Mouse (Mus musculus) heart, postnatal 14 days (tissue): Measurements from ENCODE around the gene Apol6. TPM values are rescaled to one million over a fixed set of nuclear protein-coding genes. Genes with fewer than 3 reads are reported as not detected.
A peak's percentile ranks its signal among the peaks of the same experiment; 100 is the strongest.

Experiments
- DNase-seq, 2 experiments: peaks; one replicate each; pipeline ENCODE4 v3.0.0; 2021 to 2022
- intact Hi-C: fragments of 180-260 bp; cut with DNase I; formaldehyde crosslinking; loops from one replicate; pipeline ENCODE4 v1.15.1; 2025
- total RNA-seq, 2 experiments: library from RNA; stranded (reverse); gene quantifications; 2 replicates each; pipeline ENCODE4 v1.2.3; 2021

Gene Apol6
- total RNA-seq, 2 experiments from 2014 or later, result 0.66 to 2.5 TPM

DNA sequence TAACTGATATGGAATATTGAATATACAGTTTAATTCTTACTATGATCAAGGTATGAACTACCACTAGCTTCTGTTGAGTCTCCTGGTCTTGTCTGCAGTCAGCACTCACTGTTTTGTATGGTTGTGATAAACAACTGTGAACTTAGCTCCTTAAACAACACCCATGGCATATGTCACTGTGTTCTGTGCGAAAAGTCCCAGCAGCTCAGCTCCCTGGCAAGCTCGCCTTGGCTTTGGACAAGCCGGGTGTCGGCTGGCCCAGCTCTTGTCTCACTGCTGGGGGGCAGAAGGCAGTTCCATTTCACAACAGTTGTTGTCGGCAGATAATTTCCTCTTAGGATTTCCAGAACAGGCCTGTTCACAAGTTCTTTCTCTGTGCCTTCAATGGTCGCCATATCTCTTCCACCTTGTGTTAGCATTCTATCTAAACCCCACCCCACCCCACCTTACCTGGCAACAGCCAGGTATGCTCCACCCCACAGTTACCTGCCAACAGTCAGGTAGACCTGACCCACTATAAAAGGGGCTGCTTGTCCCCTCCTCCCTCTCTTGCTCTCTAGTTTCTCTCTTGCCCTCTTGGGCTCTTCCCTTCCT, 20.8 kb downstream of the Apol6 start:
- intact Hi-C loops, result loop anchor here (5.0 kb wide), 1 partner anchor 88 kb away; no protein-coding TSS in a partner anchor
- DNase-seq, result no peak

GRCm38 (mm10) chr15:77066233-77066632, 21.7 kb downstream of the Apol6 start:
- DNase-seq, result no peak
- intact Hi-C loops, result loop anchor here (5.0 kb wide), 1 partner anchor 89 kb away; no protein-coding TSS in a partner anchor

- peak; percentile 46 to 50 for DNase-seq
- intact Hi-C loops, result loop anchor here (5.0 kb wide), 1 partner anchor 91 kb away; no protein-coding TSS in a partner anchor
Observed at GRCm38 (mm10) chr15:77068439-77068861, 23.9 kb downstream of the Apol6 start.

DNA sequence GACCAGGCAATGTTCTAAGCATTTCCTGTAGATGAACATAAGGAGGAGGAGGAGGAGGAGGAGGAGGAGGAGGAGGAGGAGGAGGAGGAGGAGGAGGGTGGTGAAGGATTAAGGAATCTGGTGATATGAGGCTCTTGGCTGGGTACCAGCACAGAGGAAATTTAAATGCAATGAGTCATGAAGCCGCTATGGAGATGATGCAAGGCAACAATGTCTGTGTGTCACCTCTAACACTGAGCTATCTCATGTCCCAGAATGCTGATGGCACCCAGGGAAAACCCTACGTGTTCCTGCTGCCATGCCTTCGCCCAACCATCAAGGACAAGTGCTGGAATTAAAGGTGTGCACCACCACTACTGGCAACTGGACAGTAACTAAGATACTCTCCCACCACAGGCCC, 24.5 kb downstream of the Apol6 start:
- no peak for DNase-seq
- intact Hi-C loops, result loop anchor here (5.0 kb wide), 1 partner anchor 92 kb away; no protein-coding TSS in a partner anchor

DNA sequence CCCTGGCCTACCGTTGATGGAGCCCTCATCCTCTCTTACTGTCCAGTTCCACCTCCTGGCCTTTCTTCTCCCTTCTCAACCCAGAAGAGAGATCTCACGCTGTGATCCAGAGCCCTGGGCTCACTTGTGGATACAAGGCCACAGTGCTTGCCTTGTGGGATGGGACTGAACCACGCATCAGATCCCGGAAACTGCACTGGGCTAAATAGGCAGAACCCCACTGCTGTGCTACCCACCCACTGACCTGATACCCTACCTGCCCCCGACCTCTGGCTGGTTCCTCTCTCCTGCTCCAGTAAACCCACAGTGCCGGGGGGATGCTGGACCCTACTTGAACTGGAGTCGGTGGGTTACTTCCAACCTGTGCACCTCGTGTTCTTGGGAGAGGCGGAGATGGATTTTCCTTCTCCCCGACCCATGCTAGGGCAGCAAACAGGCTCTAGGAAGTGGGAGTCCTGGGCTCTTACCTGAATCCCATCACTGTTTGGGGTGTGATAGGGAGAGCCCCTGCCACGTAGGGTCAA, 26.3 kb downstream of the Apol6 start:
- intact Hi-C loops, result no loop called here
- no peak for DNase-seq

GRCm38 (mm10) chr15:77071501-77071900, 27.0 kb downstream of the Apol6 start:
- intact Hi-C loops, result no loop called here
- DNase-seq, result peak in 1 of 2 experiments; percentile 37

DNA sequence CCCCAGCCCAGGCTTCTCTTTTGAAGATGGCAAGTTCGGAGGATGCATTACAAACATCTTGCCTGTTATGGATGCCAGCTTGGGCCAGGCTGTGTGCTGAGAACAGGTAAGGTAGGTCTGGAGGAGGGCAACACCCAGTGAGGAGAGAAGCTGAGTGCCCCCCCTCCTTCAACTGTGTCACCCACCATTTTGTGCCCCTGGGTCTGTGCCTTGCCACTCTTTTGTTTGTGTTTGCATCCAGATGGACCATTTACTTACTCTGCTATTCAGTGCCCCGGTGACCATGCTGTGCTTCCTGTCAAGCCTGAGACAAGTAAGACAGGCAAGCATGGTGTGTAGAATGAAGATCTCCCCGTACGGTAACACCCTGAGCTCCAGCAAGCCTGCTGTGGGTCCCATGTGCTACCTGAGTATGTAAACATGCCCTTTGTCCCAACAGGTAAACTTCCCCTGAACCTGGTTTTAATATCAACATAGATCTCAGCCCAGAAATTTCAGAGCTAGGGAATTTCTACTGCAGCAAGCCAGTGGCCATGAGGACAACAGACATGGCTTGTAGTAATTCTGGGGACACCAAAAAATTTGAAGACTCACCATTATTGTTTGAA, 28.1 kb downstream of the Apol6 start:
- no peak for DNase-seq
- intact Hi-C loops, result no loop called here

GRCm38 (mm10) chr15:77076523-77076922, 32.0 kb downstream of the Apol6 start:
- intact Hi-C loops, result loop anchor here (5.0 kb wide), 1 partner anchor 141 kb away; no protein-coding TSS in a partner anchor
- no peak for DNase-seq

- intact Hi-C loops, result loop anchor here (5.0 kb wide), 1 partner anchor 139 kb away; no protein-coding TSS in a partner anchor
- no peak for DNase-seq
Observed at GRCm38 (mm10) chr15:77077906-77078305, 33.4 kb downstream of the Apol6 start.

- intact Hi-C loops, result loop anchor here (5.0 kb wide), 1 partner anchor 139 kb away; no protein-coding TSS in a partner anchor
- DNase-seq, result no peak
Observed at GRCm38 (mm10) chr15:77078786-77079185, 34.3 kb downstream of the Apol6 start.

- intact Hi-C loops, result loop anchor here (5.0 kb wide), 1 partner anchor 138 kb away; no protein-coding TSS in a partner anchor
- DNase-seq, result no peak
Observed at GRCm38 (mm10) chr15:77079256-77079822, 34.8 kb downstream of the Apol6 start.

GRCm38 (mm10) chr15:77079890-77080361, 35.4 kb downstream of the Apol6 start:
- intact Hi-C loops, result loop anchor here (5.0 kb wide), 1 partner anchor 137 kb away; no protein-coding TSS in a partner anchor
- DNase-seq, result peak; percentile 34 to 52

- intact Hi-C loops, result no loop called here
- DNase-seq, result peak; percentile 15 to 37
Observed at GRCm38 (mm10) chr15:77080684-77081254, 36.2 kb downstream of the Apol6 start.

- intact Hi-C loops, result no loop called here
- DNase-seq, result no peak
Observed at GRCm38 (mm10) chr15:77081454-77081853, 36.9 kb downstream of the Apol6 start.

DNA sequence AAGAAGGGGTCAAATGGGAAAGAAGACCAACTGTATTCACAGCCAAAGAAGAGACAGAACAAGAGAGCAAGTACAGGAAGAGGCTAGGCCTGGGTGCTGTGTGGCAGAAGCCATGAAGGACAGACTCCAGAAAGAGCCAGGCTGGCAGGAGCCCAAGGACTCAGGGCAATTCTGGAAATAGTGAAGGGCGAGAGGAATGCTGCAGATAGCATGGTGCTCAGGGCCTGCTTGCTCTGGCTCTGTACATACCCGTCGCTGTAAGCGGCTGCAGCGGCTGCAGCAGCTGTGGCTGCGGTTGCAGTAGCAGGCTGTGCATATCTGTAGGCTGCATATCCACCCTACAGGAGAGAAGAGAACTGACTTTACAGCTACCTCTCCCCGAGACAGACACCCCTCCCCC, 41.3 kb downstream of the Apol6 start:
- DNase-seq, result peak; percentile 62 to 77
- intact Hi-C loops, result no loop called here

DNA sequence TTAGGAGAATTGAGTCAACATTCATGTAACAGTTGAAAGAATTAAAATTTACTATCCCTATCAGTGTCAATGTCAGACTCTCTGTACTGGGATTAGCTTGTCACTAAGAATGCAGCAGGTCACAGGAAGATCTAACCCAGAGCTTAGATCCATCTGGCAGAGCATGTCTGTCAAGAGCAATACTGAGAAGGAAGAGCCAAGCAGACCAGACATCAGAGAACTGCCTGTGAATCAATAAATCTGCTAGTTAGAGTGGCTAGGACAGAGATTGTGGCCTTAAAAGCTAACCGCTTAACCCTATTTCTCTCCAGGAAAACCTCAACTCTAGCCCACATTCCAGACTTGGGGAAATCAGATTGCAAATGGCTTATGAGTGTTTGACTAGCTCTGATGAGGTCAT, 42.0 kb downstream of the Apol6 start:
- intact Hi-C loops, result no loop called here
- DNase-seq, result no peak

GRCm38 (mm10) chr15:77089249-77089648, 44.7 kb downstream of the Apol6 start:
- intact Hi-C loops, result no loop called here

GRCm38 (mm10) chr15:77090531-77090930, 46.0 kb downstream of the Apol6 start:
- no peak for DNase-seq
- intact Hi-C loops, result no loop called here

More at GRCm38 (mm10) chr15:77089249-77089648, 44.7 kb downstream of the Apol6 start:
- no peak for DNase-seq

- intact Hi-C loops, result no loop called here
- DNase-seq, result no peak
Observed at GRCm38 (mm10) chr15:77091394-77091793, 46.9 kb downstream of the Apol6 start.

DNA sequence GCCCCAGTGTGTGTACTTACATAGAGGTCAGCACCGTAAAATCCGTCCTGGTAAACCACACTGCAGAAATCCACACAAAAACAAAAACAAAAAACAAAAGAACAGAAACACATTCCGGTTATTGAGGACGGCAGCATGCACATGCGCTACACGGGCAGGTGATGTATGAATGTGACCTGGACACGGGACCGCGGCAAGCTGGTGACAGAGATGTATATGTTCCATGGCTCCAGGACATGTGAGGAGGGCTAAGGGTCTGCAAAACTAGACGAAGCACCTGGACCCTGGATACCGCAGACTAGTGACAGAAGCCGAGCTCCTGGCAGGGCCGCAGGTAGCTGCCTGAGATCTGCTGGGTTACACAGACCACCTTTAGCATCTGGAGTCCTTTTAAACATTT, 49.9 kb downstream of the Apol6 start:
- intact Hi-C loops, result no loop called here
- no peak for DNase-seq

DNA sequence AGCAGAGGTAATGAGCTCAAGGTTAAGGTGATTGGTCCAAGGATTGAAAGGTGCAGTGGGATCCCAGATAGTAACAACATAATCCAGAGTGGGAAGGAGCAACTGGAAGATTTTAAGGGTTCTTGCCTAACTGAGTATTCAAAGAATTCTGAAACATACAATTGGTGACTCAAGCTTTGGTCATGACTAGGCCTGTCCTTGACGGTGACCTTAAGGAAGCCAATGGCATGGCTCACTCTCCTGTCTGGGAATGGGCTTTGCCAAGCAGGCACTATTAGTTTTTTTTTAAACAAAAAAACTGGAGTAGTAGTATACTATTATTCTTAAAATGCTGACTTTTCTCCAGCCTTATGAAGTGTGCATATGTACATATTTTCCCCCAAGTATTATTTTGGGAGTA, 50.7 kb downstream of the Apol6 start:
- intact Hi-C loops, result no loop called here
- DNase-seq, result no peak
